ENCODE assay signal across 17 mouse cellular contexts in genomic region chr8:11457278-11457677, GRCm38 (mm10). TPM values are rescaled to one million over a fixed set of nuclear protein-coding genes. Genes with fewer than 3 reads are reported as not detected.
DNase-seq lines count a peak whose midpoint lies in the region; ATAC-seq and TF ChIP-seq lines count a peak whose summit lies in the region.
"Had no signal": no experiment of that assay in that cellular context is flagged by ENCODE, and none has a peak within 500 bp of the region (broad histone marks: within the 10 kb centered on the region; RNA-seq: fewer than 3 reads in every experiment).

No protein-coding gene starts in this region.

- H3K27me3 ChIP-seq in heart, adult 2 months (ENCODE audit: control insufficient read depth, insufficient read depth, low read length): no peaks in the 10 kb centered on the region
- no peaks in the 10 kb centered on the region for H3K27me3 ChIP-seq in kidney, adult 2 months (replicated peaks; ENCODE audit: control insufficient read depth, insufficient read depth, low read length)
- no peaks in the 10 kb centered on the region for H3K27me3 ChIP-seq in liver, embryonic 16.5 days (ENCODE audit: control insufficient read depth, insufficient read depth, low read depth, low read length)
- H3K27me3 ChIP-seq: forebrain, embryonic 15.5 days had no signal

- DNase-seq in heart, adult 2 months: no peak
- no peak for DNase-seq in heart, postnatal 25 days (ENCODE audit: low spot score)
- DNase-seq in kidney, adult 2 months: peak; percentile 44
- no peak for DNase-seq in kidney, postnatal 14 days
- DNase-seq in liver: no peak
- DNase-seq in Muller cell, postnatal 12 days (ENCODE audit: inconsistent ontology term): peak; percentile 93
- no peak for DNase-seq in ovary, postnatal 14 days (ENCODE audit: low spot score)
- DNase-seq: cerebellum, adult 2 months; spleen, adult 18-20 months had no signal

- WGBS in heart, adult 2 months: 61% methylated on average over 3 of the region's 3 CpGs
- 49% methylated on average over 3 of the region's 3 CpGs for WGBS in kidney, adult 2 months
- 63% methylated on average over 3 of the region's 3 CpGs for WGBS in liver, embryonic 16.5 days (ENCODE audit: insufficient replicate concordance)

- H3K9ac ChIP-seq in heart, adult 2 months (ENCODE audit: low read depth, low read length): no peak overlapping the region
- no peak overlapping the region for H3K9ac ChIP-seq in liver, embryonic 16.5 days (ENCODE audit: low read depth, low read length)
- H3K9ac ChIP-seq: forebrain, embryonic 15.5 days; hindbrain, embryonic 12.5 days had no signal

- H3K4me3 ChIP-seq in heart, adult 2 months: no peak overlapping the region
- H3K4me3 ChIP-seq in kidney, adult 2 months (ENCODE audit: insufficient read depth, low read depth, low read length): no peak overlapping the region
- H3K4me3 ChIP-seq in liver, embryonic 16.5 days (ENCODE audit: low read depth, low read length): no peak overlapping the region
- H3K4me3 ChIP-seq: erythroblast, embryonic 14.5 days; forebrain, embryonic 15.5 days; hindbrain, embryonic 12.5 days; left cerebral cortex, adult 2 months; limb, embryonic 10.5 days had no signal

- peak overlapping the region; percentile 62 for H3K27ac ChIP-seq in heart, adult 2 months
- peak overlapping the region; percentile 86 for H3K27ac ChIP-seq in kidney, adult 2 months (ENCODE audit: insufficient read depth, low read depth, low read length)
- H3K27ac ChIP-seq in liver, embryonic 16.5 days (ENCODE audit: low read length): peak overlapping the region; percentile 45; the same call in 1 of the 2 replicates
- H3K27ac ChIP-seq: forebrain, embryonic 15.5 days; hindbrain, embryonic 12.5 days; left cerebral cortex, adult 2 months; limb, embryonic 10.5 days had no signal

- H3K4me1 ChIP-seq in heart, adult 2 months (ENCODE audit: control insufficient read depth, insufficient read depth, low read length): peaks cover 9% of the 10 kb centered on the region
- peaks cover 50% of the 10 kb centered on the region for H3K4me1 ChIP-seq in kidney, adult 2 months (ENCODE audit: control insufficient read depth, insufficient read depth, low read length)
- peaks cover 6% of the 10 kb centered on the region for H3K4me1 ChIP-seq in liver, embryonic 16.5 days (ENCODE audit: control insufficient read depth, low read depth, low read length)

- no peaks in the 10 kb centered on the region for H3K79me2 ChIP-seq in heart, adult 2 months (replicated peaks; ENCODE audit: control insufficient read depth, insufficient read depth, low read length)

- H3K9me3 ChIP-seq in liver, embryonic 16.5 days (replicated peaks; ENCODE audit: control insufficient read depth, low read length): no peaks in the 10 kb centered on the region
- H3K9me3 ChIP-seq: forebrain, embryonic 15.5 days; hindbrain, embryonic 12.5 days; limb, embryonic 10.5 days had no signal

- ATAC-seq in liver, embryonic 16.5 days (ENCODE audit: low read depth): no peak
- ATAC-seq: forebrain, embryonic 15.5 days; inflammation-experienced regulatory T-cells, adult 6 months had no signal

- intact Hi-C loops in heart, adult 2 months (cut with DNase I): loop anchor here (10.0 kb wide), 1 partner anchor 248 kb away; the partner anchor contains the start of gene 1700016D06Rik
- intact Hi-C loops in heart, postnatal 25 days (cut with DNase I): no loop called here

- H3K4me2 ChIP-seq in liver, embryonic 16.5 days (ENCODE audit: low read depth, low read length): no peak overlapping the region
- H3K4me2 ChIP-seq: forebrain, embryonic 15.5 days; hindbrain, embryonic 12.5 days had no signal

- TF ChIP-seq POLR2A in heart, adult 2 months (IDR thresholded peaks at IDR 0.05; ENCODE audit: insufficient read depth, low read depth, low read length): no peak
- no peak for TF ChIP-seq POLR2A in kidney, adult 2 months (IDR thresholded peaks at IDR 0.05; ENCODE audit: low read depth, low read length)

- no peak for TF ChIP-seq EP300 in heart, adult 2 months (IDR thresholded peaks at IDR 0.05; ENCODE audit: insufficient read depth, low read depth, low read length)

- no peak for TF ChIP-seq CTCF in heart, adult 2 months (IDR thresholded peaks at IDR 0.05)
- no peak for TF ChIP-seq CTCF in kidney, adult 2 months (conservative IDR thresholded peaks at IDR 0.05; ENCODE audit: insufficient read depth, insufficient read length, low read depth, low read length)

- H3K36me3 ChIP-seq in heart, adult 2 months (ENCODE audit: control insufficient read depth, insufficient read depth, low read length): no peaks in the 10 kb centered on the region; the same call in none of the 2 replicates
- no peaks in the 10 kb centered on the region; the same call in 1 of the 2 replicates for H3K36me3 ChIP-seq in kidney, adult 2 months (ENCODE audit: control insufficient read depth, insufficient read depth, low read length)
- no peaks in the 10 kb centered on the region for H3K36me3 ChIP-seq in liver, embryonic 16.5 days (ENCODE audit: control insufficient read depth, insufficient read depth)
- H3K36me3 ChIP-seq: forebrain, embryonic 15.5 days; hindbrain, embryonic 12.5 days; limb, embryonic 10.5 days had no signal

RNA-seq across cellular contexts. Expression of gene Rab20, which starts 21.2 kb away (rescaled TPM):
- total RNA-seq in heart, adult 2 months (2021): 10 to 100 TPM; 17.8 to 27.4 TPM
- 40.9 and 46.8 TPM in 2 replicates for polyA plus RNA-seq in heart, adult 2 months (2012; rRNA removed)
- 10 to 100 TPM; 24.3 to 27.3 TPM for total RNA-seq in heart, postnatal 25 days (2021)
- 74.5 and 76.5 TPM in 2 replicates for polyA plus RNA-seq in kidney, adult 2 months (2012; rRNA removed)
- polyA plus RNA-seq in liver, embryonic 16.5 days (2015; fragmentation: Nextera tagmentation; extraction: Ambion mirVana): 6.3 and 7.4 TPM in 2 replicates
- total RNA-seq: megakaryocyte-erythroid progenitor cell, adult 5-6 weeks had no signal

RNA-seq across cellular contexts. Expression of gene Naxd, which starts 40.0 kb away (rescaled TPM):
- total RNA-seq in heart, adult 2 months (2021): 10 to 100 TPM; 31.2 to 32.7 TPM
- 56.9 and 64.1 TPM in 2 replicates for polyA plus RNA-seq in heart, adult 2 months (2012; rRNA removed)
- total RNA-seq in heart, postnatal 25 days (2021): 10 to 100 TPM; 32.7 to 36.8 TPM
- polyA plus RNA-seq in kidney, adult 2 months (2012; rRNA removed): 111 and 118 TPM in 2 replicates
- 37.0 and 38.0 TPM in 2 replicates for polyA plus RNA-seq in liver, embryonic 16.5 days (2015; fragmentation: Nextera tagmentation; extraction: Ambion mirVana)

Comparison
In these comparisons a context has a peak if more than half of its experiments do, and no peak if none do; other contexts are left out.
1. DNase-seq: peak in kidney, adult 2 months (single experiment) and Muller cell, postnatal 12 days (single experiment); none in heart, adult 2 months (0 of 2), heart, postnatal 25 days (single experiment), kidney, postnatal 14 days (single experiment), liver (single experiment) and ovary, postnatal 14 days (single experiment).
2. Peak in every context shown above with its lines, with median percentiles within 50 percentile points of each other: H3K27ac ChIP-seq.